In the genomic region with DNA sequence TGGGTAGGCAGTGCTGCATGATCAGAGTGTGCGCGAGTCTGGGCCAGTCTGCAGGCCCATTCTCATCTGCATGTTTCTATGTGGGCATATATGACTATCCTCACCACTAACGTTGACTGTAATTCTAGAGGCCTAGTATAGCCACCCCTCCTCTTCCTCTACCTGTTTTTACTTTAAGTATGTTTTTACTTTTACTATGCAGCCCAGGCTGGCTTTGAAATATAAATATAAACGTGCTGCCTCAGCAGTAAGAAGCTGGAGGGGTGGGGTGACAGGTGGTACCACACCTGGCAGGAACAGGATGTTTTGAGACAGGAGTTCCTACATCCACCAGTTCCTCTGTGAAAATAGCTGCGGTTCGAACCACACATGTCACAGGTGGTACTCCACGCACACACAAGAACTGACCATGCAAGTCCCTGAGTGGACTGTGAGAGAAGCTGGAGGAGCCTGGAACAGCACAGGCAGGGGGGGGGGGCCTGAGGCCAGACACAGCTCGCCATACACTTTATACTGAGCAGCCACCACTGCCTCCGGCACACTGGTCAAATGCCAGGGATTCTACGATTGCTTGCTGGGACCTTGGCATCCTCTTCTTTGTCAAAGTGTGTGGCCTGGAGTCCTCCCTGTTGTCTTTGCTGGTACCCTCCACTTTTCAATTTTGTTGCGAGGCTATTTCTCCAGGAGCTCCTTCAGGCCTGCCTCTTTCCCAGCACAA, we compare ENCODE assay signal across 13 mouse cellular contexts.
DNase-seq lines count a peak whose midpoint lies in the region; ATAC-seq and TF ChIP-seq lines count a peak whose summit lies in the region.
"Had no signal": no experiment of that assay in that cellular context is flagged by ENCODE, and none has a peak within 500 bp of the region (broad histone marks: within the 10 kb centered on the region; RNA-seq: fewer than 3 reads in every experiment).

No protein-coding gene starts in this region.

- H3K9me3 ChIP-seq in heart, postnatal 0 days (replicated peaks; ENCODE audit: control insufficient read depth, low read length) = no peaks in the 10 kb centered on the region
- H3K9me3 ChIP-seq in heart, embryonic 11.5 days (replicated peaks; ENCODE audit: control insufficient read depth, low read length) = no peaks in the 10 kb centered on the region
- no peaks in the 10 kb centered on the region for H3K9me3 ChIP-seq in CH12.LX (replicated peaks; ENCODE audit: low read length)
- H3K9me3 ChIP-seq: liver, embryonic 15.5 days had no signal

- no peak; the same call in none of the 2 replicates for TF ChIP-seq RAD21 in CH12.LX (IDR thresholded peaks at IDR 0.05; ENCODE audit: low read depth, low read length)

- ATAC-seq in heart, postnatal 0 days (ENCODE audit: insufficient read depth, low read depth) = no peak
- no peak for ATAC-seq in heart, embryonic 11.5 days (replicated peaks; ENCODE audit: insufficient number of reproducible peaks, low FRiP score, low TSS enrichment)
- ATAC-seq: forebrain, embryonic 16.5 days had no signal

- DNase-seq in heart, postnatal 0 days (ENCODE audit: low spot score) = no peak
- DNase-seq in A20 (ENCODE audit: low read depth, low spot score) (peak; percentile 92), CH12.LX (ENCODE audit: extremely low read depth) (peak; percentile 81)
- no peak for DNase-seq in kidney, postnatal 25 days
- no peak for DNase-seq in gastrocnemius, adult 18-20 months (ENCODE audit: low spot score)
- no peak for DNase-seq in retina, postnatal 1 day
- DNase-seq: cerebellum, adult 8-10 months; kidney, adult 2 months; right cerebral cortex, postnatal 25 days had no signal

- no peaks in the 10 kb centered on the region for H3K79me2 ChIP-seq in CH12.LX (replicated peaks; ENCODE audit: control insufficient read depth, extremely low read depth, insufficient read depth, poor library complexity, severe bottlenecking)

- in situ Hi-C loops in CH12.LX (cut with MboI; ENCODE audit: low pct_ligation_motif_present, low pct_unique_long_range_greater_than_20kb, low sequenced_read_pairs) = no loop called here

- dilution Hi-C loops in CH12.LX (cut with MboI; ENCODE audit: extremely low pct_ligation_motif_present, extremely low pct_unique_long_range_greater_than_20kb, low sequenced_read_pairs) = no loop called here

- no peak overlapping the region for H3K4me3 ChIP-seq in heart, postnatal 0 days (ENCODE audit: low read depth, low read length)
- H3K4me3 ChIP-seq in heart, embryonic 11.5 days (ENCODE audit: low read depth, low read length) = no peak overlapping the region
- H3K4me3 ChIP-seq in CH12.LX (replicated peaks in 1 of 3; ENCODE audit: low read depth in 2 of 3, low read length in 2 of 3, poor library complexity in 1 of 3) = no peak overlapping the region
- H3K4me3 ChIP-seq in small intestine, adult 2 months (ENCODE audit: low read depth, low read length) = no peak overlapping the region
- H3K4me3 ChIP-seq: liver, embryonic 15.5 days had no signal

- peak overlapping the region; percentile 34; the same call in 1 of the 2 replicates for H3K27ac ChIP-seq in heart, postnatal 0 days (ENCODE audit: low read depth)
- no peak overlapping the region for H3K27ac ChIP-seq in heart, embryonic 11.5 days (ENCODE audit: low read depth, low read length)
- H3K27ac ChIP-seq in CH12.LX (ENCODE audit: insufficient read depth, low read depth) = peak overlapping the region; percentile 76
- peak overlapping the region; percentile 32; the same call in 1 of the 2 replicates for H3K27ac ChIP-seq in small intestine, adult 2 months (ENCODE audit: insufficient read depth, low read depth, low read length)
- H3K27ac ChIP-seq: liver, embryonic 15.5 days had no signal

- H3K4me2 ChIP-seq in heart, postnatal 0 days (ENCODE audit: low read depth, low read length) = no peak overlapping the region
- H3K4me2 ChIP-seq in heart, embryonic 11.5 days = no peak overlapping the region
- H3K4me2 ChIP-seq in CH12.LX (ENCODE audit: insufficient read depth, low read depth, poor library complexity, severe bottlenecking) = 0 out of 2 replicates have a peak overlapping the region, but pooled peaks have one; percentile 2
- H3K4me2 ChIP-seq: liver, embryonic 15.5 days had no signal

- TF ChIP-seq POLR2A in CH12.LX (IDR thresholded peaks at IDR 0.05; ENCODE audit: low read depth, low read length) = peak; percentile 22
- no peak for TF ChIP-seq POLR2A in small intestine, adult 2 months (IDR thresholded peaks at IDR 0.05; ENCODE audit: low read depth, low read length)

- no peak for TF ChIP-seq EP300 in heart, postnatal 0 days (IDR thresholded peaks at IDR 0.05; ENCODE audit: low read depth)
- TF ChIP-seq EP300 in CH12.LX (IDR thresholded peaks at IDR 0.05; ENCODE audit: low read length) = peak; percentile 92

- no peak for TF ChIP-seq CTCF in heart, postnatal 0 days (IDR thresholded peaks at IDR 0.05; ENCODE audit: low read depth)
- no peak for TF ChIP-seq CTCF in CH12.LX (conservative IDR thresholded peaks at IDR 0.05 in 1 of 2, IDR thresholded peaks at IDR 0.05 in 1 of 2; ENCODE audit: low read depth in 2 of 2, low read length in 2 of 2)
- TF ChIP-seq CTCF in small intestine, adult 2 months (IDR thresholded peaks at IDR 0.05; ENCODE audit: extremely low read depth, insufficient read length, insufficient replicate concordance, low read depth, low read length) = no peak

- peaks cover 12% of the 10 kb centered on the region for H3K4me1 ChIP-seq in heart, postnatal 0 days (ENCODE audit: control insufficient read depth, insufficient read depth)
- peaks cover 10% of the 10 kb centered on the region for H3K4me1 ChIP-seq in heart, embryonic 11.5 days (ENCODE audit: control insufficient read depth, insufficient read depth, low read length)
- H3K4me1 ChIP-seq in CH12.LX (ENCODE audit: control insufficient read depth in 1 of 2, insufficient read depth in 2 of 2) = peaks cover 62 to 99% of the 10 kb centered on the region in 2 experiments
- H3K4me1 ChIP-seq in small intestine, adult 2 months (ENCODE audit: control insufficient read depth, insufficient read depth, insufficient read length, low read length) = no peaks in the 10 kb centered on the region

- WGBS in heart, postnatal 0 days = 89% methylated on average over 11 of the region's 11 CpGs
- WGBS in heart, embryonic 11.5 days (ENCODE audit: insufficient replicate concordance) = 88% methylated on average over 11 of the region's 11 CpGs
- 81% methylated on average over 11 of the region's 11 CpGs for WGBS in small intestine, adult 2 months

- H3K27me3 ChIP-seq in heart, postnatal 0 days (ENCODE audit: control insufficient read depth, insufficient read depth, low read length) = no peaks in the 10 kb centered on the region
- no peaks in the 10 kb centered on the region for H3K27me3 ChIP-seq in heart, embryonic 11.5 days (ENCODE audit: control insufficient read depth, insufficient read depth, low read length)
- H3K27me3 ChIP-seq in CH12.LX (replicated peaks) = no peaks in the 10 kb centered on the region
- no peaks in the 10 kb centered on the region for H3K27me3 ChIP-seq in small intestine, adult 2 months (ENCODE audit: control insufficient read depth, insufficient read depth, low read length)
- H3K27me3 ChIP-seq: liver, embryonic 15.5 days had no signal

- H3K36me3 ChIP-seq in heart, postnatal 0 days (replicated peaks; ENCODE audit: control insufficient read depth, insufficient read depth, low read length) = no peaks in the 10 kb centered on the region
- H3K36me3 ChIP-seq in heart, embryonic 11.5 days (ENCODE audit: control insufficient read depth, insufficient read depth, low read length) = no peaks in the 10 kb centered on the region
- H3K36me3 ChIP-seq in CH12.LX (replicated peaks in 1 of 2; ENCODE audit: control insufficient read depth in 1 of 2, insufficient read depth in 1 of 2, low read length in 1 of 2) = peaks cover 0 to 7% of the 10 kb centered on the region in 2 experiments
- H3K36me3 ChIP-seq in small intestine, adult 2 months (ENCODE audit: control insufficient read depth, insufficient read depth, low read length) = no peaks in the 10 kb centered on the region
- H3K36me3 ChIP-seq: liver, embryonic 15.5 days had no signal

- H3K9ac ChIP-seq in heart, postnatal 0 days (replicated peaks; ENCODE audit: low read depth, low read length) = no peak overlapping the region
- no peak overlapping the region for H3K9ac ChIP-seq in heart, embryonic 11.5 days (ENCODE audit: low read depth, low read length)
- peak overlapping the region; percentile 11; the same call in 1 of the 2 replicates for H3K9ac ChIP-seq in CH12.LX (ENCODE audit: insufficient read depth, low read depth)
- H3K9ac ChIP-seq: liver, embryonic 15.5 days had no signal

TF ChIP-seq in CH12.LX, 34 proteins besides CTCF, POLR2A, EP300 and RAD21 (continues in another document):
- TF ChIP-seq GABPA (IDR thresholded peaks at IDR 0.05; ENCODE audit: insufficient replicate concordance, low read depth, low read length) (no peak), JUN (IDR thresholded peaks at IDR 0.05; ENCODE audit: insufficient read depth, low read depth, low read length) (no peak), USF1 (IDR thresholded peaks at IDR 0.05; ENCODE audit: low read depth, low read length) (no peak), BHLHE40 (IDR thresholded peaks at IDR 0.05; ENCODE audit: low read depth, low read length) (peak; percentile 81), ZKSCAN1 (IDR thresholded peaks at IDR 0.05; ENCODE audit: borderline replicate concordance, low read depth, low read length) (no peak), KAT2A (IDR thresholded peaks at IDR 0.05; ENCODE audit: insufficient replicate concordance, low read length) (no peak), POLR2AphosphoS2 (IDR thresholded peaks at IDR 0.05; ENCODE audit: low read depth, low read length) (no peak), MAFK (IDR thresholded peaks at IDR 0.05; ENCODE audit: insufficient replicate concordance, low read length) (peak; percentile 97), CHD1 (IDR thresholded peaks at IDR 0.05; ENCODE audit: low read depth, low read length) (no peak), TCF12 (IDR thresholded peaks at IDR 0.05; ENCODE audit: low read depth, low read length) (peak; percentile 99), SIN3A (IDR thresholded peaks at IDR 0.05; ENCODE audit: low read length) (no peak), MEF2A (IDR thresholded peaks at IDR 0.05; ENCODE audit: borderline replicate concordance, low read depth, low read length) (peak; percentile 95), IRF4 (IDR thresholded peaks at IDR 0.05; ENCODE audit: low read depth, low read length) (peak; percentile 69), HCFC1 (IDR thresholded peaks at IDR 0.05; ENCODE audit: low read depth, low read length) (no peak), RCOR1 (conservative IDR thresholded peaks at IDR 0.05; ENCODE audit: low read depth, low read length) (no peak), MXI1 (IDR thresholded peaks at IDR 0.05; ENCODE audit: low read depth, low read length) (no peak), ZC3H11A (IDR thresholded peaks at IDR 0.05; ENCODE audit: low read depth, low read length) (no peak), USF2 (conservative IDR thresholded peaks at IDR 0.05; ENCODE audit: low read depth, low read length) (no peak), ZNF384 (IDR thresholded peaks at IDR 0.05; ENCODE audit: low read depth, low read length) (peak; percentile 55), SMC3 (IDR thresholded peaks at IDR 0.05; ENCODE audit: low read depth, low read length) (no peak; the same call in 1 of the 2 replicates)

Comparison
In these comparisons a context has a peak if more than half of its experiments do, and no peak if none do; other contexts are left out.
1. DNase-seq: peak in A20 (single experiment) and CH12.LX (single experiment); none in heart, postnatal 0 days (single experiment), kidney, postnatal 25 days (0 of 2), gastrocnemius, adult 18-20 months (single experiment) and retina, postnatal 1 day (single experiment).